Mouse (Mus musculus): ENCODE data around the gene Pde4c.

DNA sequence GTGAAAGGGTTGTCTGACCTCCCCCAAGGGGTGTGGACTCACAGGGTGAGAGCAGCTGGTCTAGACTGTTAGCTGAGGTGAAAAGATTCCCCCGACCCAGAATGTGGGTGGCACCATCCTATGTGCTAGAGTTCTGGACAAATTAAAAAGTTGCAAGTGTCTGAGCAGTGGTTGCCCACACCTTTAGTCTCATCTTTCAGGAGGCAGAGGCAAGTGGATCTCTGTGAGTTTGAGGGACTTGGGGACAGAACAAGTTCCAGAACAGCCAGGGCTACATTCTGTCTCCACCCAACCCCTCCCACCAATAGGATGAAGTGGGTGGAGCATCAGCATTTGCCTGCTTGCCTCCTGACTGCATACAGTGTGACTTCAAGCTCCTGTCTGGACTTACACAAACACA lies 38.6 kb downstream of the Pde4c start:
- TF ChIP-seq CTCF (IDR thresholded peaks at IDR 0.05; ENCODE audit: low read depth, low read length) (no peak), POLR2A (IDR thresholded peaks at IDR 0.05; ENCODE audit: extremely low read depth, insufficient read depth, low read length) (no peak)
